Mouse (Mus musculus) intestine, embryonic 15.5 days (tissue): Measurements from ENCODE around the gene Defb26. TPM values are rescaled to one million over a fixed set of nuclear protein-coding genes. Genes with fewer than 3 reads are reported as not detected.

Experiments used
- ATAC-seq: fragments of 200-750 bp; cut with Nextera tagmentation; 2 replicates; pipeline ENCODE4 v1.8.0; 2017; ENCODE audit warnings: moderate TSS enrichment, moderate library complexity
- H3K27ac ChIP-seq: fragments of 300-500 bp; sonication (generic); 2 replicates; pipeline ENCODE4 v1.5.1; 2015; ENCODE audit warnings: mild to moderate bottlenecking, inconsistent platforms
- H3K27me3 ChIP-seq: fragments of 300-500 bp; sonication (generic); replicated peaks from 2 replicates; pipeline ENCODE4 v1.6.1; 2015; ENCODE audit warnings: inconsistent platforms
- H3K36me3 ChIP-seq: fragments of 300-500 bp; sonication (generic); 2 replicates; pipeline ENCODE4 v1.6.1; 2015; ENCODE audit warnings: inconsistent platforms
- H3K4me1 ChIP-seq: fragments of 300-500 bp; sonication (generic); replicated peaks from 2 replicates; pipeline ENCODE4 v1.6.1; 2015; ENCODE audit warnings: inconsistent platforms
- H3K4me2 ChIP-seq: fragments of 300-500 bp; sonication (generic); replicated peaks from 2 replicates; pipeline ENCODE4 v1.6.1; 2015; ENCODE audit warnings: mild to moderate bottlenecking, inconsistent platforms
- H3K4me3 ChIP-seq: fragments of 300-500 bp; sonication (generic); replicated peaks from 2 replicates; pipeline ENCODE4 v1.5.1; 2015; ENCODE audit warnings: inconsistent platforms
- H3K9ac ChIP-seq: fragments of 300-500 bp; sonication (generic); 2 replicates; pipeline ENCODE4 v1.6.1; 2015; ENCODE audit warnings: inconsistent platforms
- H3K9me3 ChIP-seq: fragments of 300-500 bp; sonication (generic); 2 replicates; pipeline ENCODE4 v1.6.1; 2016; ENCODE audit warnings: inconsistent platforms
- WGBS: fragments of 180-500 bp; shearing (Covaris S2); methylation state at CpG from one replicate; pipeline ENCODE4 v1.1.7; 2015; 5-methylcytosine and 5-hydroxymethylcytosine counted together
- polyA plus RNA-seq: library from polyadenylated mRNA; unstranded; fragments of >200 nt; fragmentation: Nextera tagmentation; extraction: Ambion mirVana; gene quantifications from 2 replicates; pipeline ENCODE4 v1.2.1, GENCODE M21; 2015

Defb26 gene
- polyA plus RNA-seq = not detected in 2 replicates

DNA sequence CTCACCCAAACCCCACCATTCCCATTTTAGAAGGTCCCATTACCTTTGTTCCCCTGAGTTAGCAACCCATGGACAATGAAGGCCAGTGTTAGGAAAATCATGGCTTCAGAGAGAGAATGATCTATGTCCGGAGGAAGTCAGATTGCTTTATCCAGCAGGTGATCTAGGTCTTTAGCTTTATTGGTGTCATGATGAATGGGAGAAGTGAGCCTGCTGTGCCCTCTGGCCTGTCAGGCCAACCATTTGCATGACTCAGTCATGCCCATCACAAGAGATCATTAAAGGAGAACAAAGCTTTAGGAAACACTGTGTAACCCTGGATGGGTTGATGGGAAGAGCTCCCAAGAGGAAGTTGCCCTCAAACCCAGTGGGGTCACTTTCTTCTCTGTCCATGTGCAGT, at the start of gene Defb26:
TSS of gene Defb26 (minus strand) at position 101 of the 400 bp plus-strand sequence.
- Histone ChIP-seq H3K27ac (no peak within 1 kb of the TSS), H3K9me3 (no peaks in the 10 kb centered on the region), H3K4me2 (no peak within 1 kb of the TSS), H3K27me3 (no peaks in the 10 kb centered on the region), H3K9ac (no peak within 1 kb of the TSS), H3K36me3 (no peaks in the 10 kb centered on the region), H3K4me1 (no peaks in the 10 kb centered on the region), H3K4me3 (no peak within 1 kb of the TSS)
- ATAC-seq = no peak
- 89% methylated on average over 1 of the region's 1 CpGs for WGBS

GRCm38 (mm10) chr2:152556655-152557054, 45.2 kb upstream of the Defb26 start:
- H3K27ac ChIP-seq = no peak overlapping the region
- no peak for ATAC-seq
- no peaks in the 10 kb centered on the region for H3K9me3 ChIP-seq
- no peaks in the 10 kb centered on the region for H3K4me1 ChIP-seq
- no peaks in the 10 kb centered on the region for H3K27me3 ChIP-seq
- WGBS = 85% methylated on average over 7 of the region's 7 CpGs
- H3K36me3 ChIP-seq = no peaks in the 10 kb centered on the region
- H3K4me2 ChIP-seq = no peak overlapping the region
- H3K9ac ChIP-seq = no peak overlapping the region
- no peak overlapping the region for H3K4me3 ChIP-seq

DNA sequence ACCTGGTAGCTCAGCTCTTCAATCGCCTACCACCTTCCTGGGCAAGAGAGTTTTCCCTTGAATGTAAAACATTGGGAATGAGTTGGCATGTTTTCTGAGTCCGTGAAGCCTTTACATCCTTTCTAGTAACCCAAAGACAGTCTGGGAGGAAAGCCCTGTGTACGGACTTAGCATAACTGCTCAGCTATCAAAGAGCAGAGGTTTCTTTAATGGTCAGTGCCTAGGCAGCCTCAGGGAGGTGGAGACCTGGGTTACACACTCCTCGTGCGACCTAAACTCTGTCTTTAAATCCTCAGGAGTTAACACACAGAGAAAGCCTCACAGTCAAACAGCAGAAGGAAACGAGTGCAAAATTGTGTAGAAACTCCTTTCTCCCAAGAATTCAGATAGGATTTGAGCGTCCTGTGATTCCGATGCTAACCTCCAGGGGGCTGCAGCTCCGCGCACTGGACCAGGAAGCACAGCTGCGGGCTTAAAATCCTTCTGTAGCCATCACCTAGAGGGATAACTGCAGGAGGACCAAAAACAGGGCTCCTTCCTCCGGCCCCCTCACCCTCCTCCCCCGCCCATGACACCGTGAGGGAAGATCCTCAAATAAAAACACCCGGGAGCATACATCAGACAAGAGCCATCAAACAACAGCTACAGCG, 42.4 kb upstream of the Defb26 start:
- Histone ChIP-seq H3K27ac (no peak overlapping the region), H3K9me3 (no peaks in the 10 kb centered on the region), H3K36me3 (no peaks in the 10 kb centered on the region), H3K4me3 (no peak overlapping the region), H3K4me2 (peak overlapping the region; percentile 43), H3K4me1 (no peaks in the 10 kb centered on the region), H3K27me3 (no peaks in the 10 kb centered on the region), H3K9ac (no peak overlapping the region)
- 11% methylated on average over 16 of the region's 16 CpGs for WGBS
- 0 out of 2 replicates have a peak, but pooled peaks have one; percentile 58 for ATAC-seq

- WGBS = 66% methylated on average over 5 of the region's 5 CpGs
- Histone ChIP-seq H3K27ac (no peak overlapping the region), H3K4me2 (no peak overlapping the region), H3K27me3 (no peaks in the 10 kb centered on the region), H3K4me3 (no peak overlapping the region), H3K9me3 (no peaks in the 10 kb centered on the region), H3K36me3 (no peaks in the 10 kb centered on the region), H3K4me1 (no peaks in the 10 kb centered on the region), H3K9ac (no peak overlapping the region)
- ATAC-seq = no peak
Observed at GRCm38 (mm10) chr2:152548124-152548523, 36.6 kb upstream of the Defb26 start.

GRCm38 (mm10) chr2:152544691-152545090, 33.2 kb upstream of the Defb26 start:
- no peaks in the 10 kb centered on the region for H3K27me3 ChIP-seq
- H3K4me3 ChIP-seq = no peak overlapping the region
- H3K4me1 ChIP-seq = no peaks in the 10 kb centered on the region
- no peaks in the 10 kb centered on the region for H3K9me3 ChIP-seq
- H3K36me3 ChIP-seq = no peaks in the 10 kb centered on the region
- ATAC-seq = peak; percentile 89
- H3K27ac ChIP-seq = no peak overlapping the region
- 11% methylated on average over 4 of the region's 4 CpGs for whole genome bisulfite sequencing
- H3K4me2 ChIP-seq = no peak overlapping the region
- no peak overlapping the region for H3K9ac ChIP-seq

GRCm38 (mm10) chr2:152543478-152543877, 32.0 kb upstream of the Defb26 start:
- Histone ChIP-seq H3K9me3 (no peaks in the 10 kb centered on the region), H3K9ac (no peak overlapping the region), H3K27me3 (no peaks in the 10 kb centered on the region), H3K4me3 (no peak overlapping the region), H3K4me2 (no peak overlapping the region), H3K4me1 (no peaks in the 10 kb centered on the region), H3K27ac (no peak overlapping the region), H3K36me3 (no peaks in the 10 kb centered on the region)
- 52% methylated on average over 4 of the region's 4 CpGs for WGBS
- ATAC-seq = peak; percentile 44

GRCm38 (mm10) chr2:152542897-152543296, 31.4 kb upstream of the Defb26 start:
- no peaks in the 10 kb centered on the region for H3K4me1 ChIP-seq
- H3K4me3 ChIP-seq = no peak overlapping the region
- H3K36me3 ChIP-seq = no peaks in the 10 kb centered on the region
- H3K4me2 ChIP-seq = no peak overlapping the region
- WGBS = 75% methylated on average over 2 of the region's 2 CpGs
- H3K27ac ChIP-seq = no peak overlapping the region
- no peaks in the 10 kb centered on the region for H3K9me3 ChIP-seq
- ATAC-seq = no peak
- H3K27me3 ChIP-seq = no peaks in the 10 kb centered on the region
- H3K9ac ChIP-seq = no peak overlapping the region

GRCm38 (mm10) chr2:152541979-152542378, 30.5 kb upstream of the Defb26 start:
- Histone ChIP-seq H3K27me3 (no peaks in the 10 kb centered on the region), H3K36me3 (no peaks in the 10 kb centered on the region)
- 80% methylated on average over 9 of the region's 9 CpGs for WGBS

DNA sequence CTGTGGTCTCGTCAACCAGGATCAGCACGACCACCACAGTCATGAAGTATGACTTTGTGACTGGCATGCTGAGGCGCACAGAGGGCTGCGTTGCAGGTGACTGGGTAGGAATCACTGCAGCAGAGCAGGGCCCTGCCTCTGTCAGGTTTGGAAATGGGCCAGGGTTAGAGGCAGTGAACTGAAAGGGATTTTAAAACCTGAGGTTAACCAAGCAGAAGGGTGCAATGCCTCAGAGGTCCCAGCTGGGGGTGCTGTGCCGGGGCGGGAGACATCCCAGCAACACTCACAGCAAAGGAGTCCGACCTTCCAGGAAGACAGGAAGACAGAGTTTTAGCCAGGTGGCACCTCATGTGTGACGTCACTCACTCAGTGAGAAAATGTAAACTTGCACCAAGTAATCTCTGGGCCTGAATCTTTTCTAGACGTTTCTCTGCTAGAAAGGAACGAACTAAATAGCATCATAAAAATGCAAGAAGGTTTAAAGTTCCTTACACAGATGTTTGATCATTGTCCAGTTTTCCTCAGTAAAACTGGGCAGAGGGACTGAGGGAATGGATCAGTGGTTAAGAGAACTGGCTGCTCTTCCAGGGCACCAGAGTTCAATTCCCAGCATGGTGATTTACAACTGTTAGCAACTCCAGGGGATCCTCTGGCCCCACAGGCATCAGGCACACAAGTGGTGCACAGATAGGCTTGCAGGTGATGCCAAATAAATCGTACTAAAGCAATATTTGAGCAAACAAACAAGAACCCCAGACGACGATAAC, 28.6 kb upstream of the Defb26 start, which contains the start of gene Defb29:
TSS of gene Defb29 (minus strand) at position 155 of the 767 bp plus-strand sequence.
- H3K4me3 ChIP-seq = no peak within 1 kb of the TSS
- H3K4me2 ChIP-seq = no peak within 1 kb of the TSS
- no peak within 1 kb of the TSS for H3K9ac ChIP-seq
- H3K4me1 ChIP-seq = no peaks in the 10 kb centered on the region
- 43% methylated on average over 13 of the region's 13 CpGs for WGBS
- H3K9me3 ChIP-seq = no peaks in the 10 kb centered on the region
- no peaks in the 10 kb centered on the region for H3K27me3 ChIP-seq
- no peaks in the 10 kb centered on the region for H3K36me3 ChIP-seq
- no peak within 1 kb of the TSS for H3K27ac ChIP-seq
- ATAC-seq = no peak

More at GRCm38 (mm10) chr2:152541979-152542378, 30.5 kb upstream of the Defb26 start:
- H3K9me3 ChIP-seq = no peaks in the 10 kb centered on the region
- H3K4me3 ChIP-seq = no peak overlapping the region
- H3K4me2 ChIP-seq = no peak overlapping the region
- ATAC-seq = no peak
- no peaks in the 10 kb centered on the region for H3K4me1 ChIP-seq
- no peak overlapping the region for H3K27ac ChIP-seq
- H3K9ac ChIP-seq = no peak overlapping the region

GRCm38 (mm10) chr2:152517981-152518380, 6.5 kb upstream of the Defb26 start, which contains the start of gene Defb28:
Gene Defb28 (plus strand): TSS chr2:152518255.
- no peak within 1 kb of the TSS for H3K4me3 ChIP-seq
- H3K9me3 ChIP-seq = no peaks in the 10 kb centered on the region
- H3K27me3 ChIP-seq = no peaks in the 10 kb centered on the region
- H3K4me2 ChIP-seq = no peak within 1 kb of the TSS
- no peaks in the 10 kb centered on the region for H3K36me3 ChIP-seq
- ATAC-seq = no peak
- 73% methylated on average over 4 of the region's 4 CpGs for WGBS
- no peak within 1 kb of the TSS for H3K27ac ChIP-seq
- H3K9ac ChIP-seq = no peak within 1 kb of the TSS
- no peaks in the 10 kb centered on the region for H3K4me1 ChIP-seq

DNA sequence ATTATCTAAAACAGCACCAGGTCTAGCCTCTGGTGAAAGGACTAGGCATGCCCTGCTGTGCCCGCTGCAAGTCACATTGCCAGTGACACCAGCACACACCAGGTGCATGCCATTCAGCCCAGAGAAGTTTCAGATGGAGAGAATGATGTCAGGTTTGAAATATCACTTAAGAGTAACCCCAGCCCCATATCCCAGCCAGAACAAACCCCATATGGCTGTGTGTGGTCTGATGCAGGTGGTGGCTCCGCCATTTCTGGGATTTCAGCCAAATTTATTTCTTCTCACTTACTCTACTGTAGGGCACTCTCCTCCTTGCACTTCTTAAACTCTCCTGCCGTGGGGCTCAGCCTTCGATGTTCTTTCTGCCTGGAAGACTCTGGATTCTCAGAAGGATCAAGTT, 4.6 kb upstream of the Defb26 start:
- ATAC-seq = no peak
- Histone ChIP-seq H3K4me1 (no peaks in the 10 kb centered on the region), H3K9ac (no peak overlapping the region), H3K9me3 (no peaks in the 10 kb centered on the region), H3K27me3 (no peaks in the 10 kb centered on the region), H3K36me3 (no peaks in the 10 kb centered on the region), H3K4me2 (no peak overlapping the region), H3K27ac (no peak overlapping the region), H3K4me3 (no peak overlapping the region)
- WGBS = 50% methylated on average over 4 of the region's 4 CpGs

- Histone ChIP-seq H3K4me2 (no peak overlapping the region), H3K4me3 (no peak overlapping the region), H3K9me3 (no peaks in the 10 kb centered on the region), H3K27me3 (no peaks in the 10 kb centered on the region), H3K27ac (no peak overlapping the region), H3K36me3 (no peaks in the 10 kb centered on the region), H3K4me1 (no peaks in the 10 kb centered on the region), H3K9ac (no peak overlapping the region)
- no peak for ATAC-seq
- 75% methylated on average over 2 of the region's 2 CpGs for WGBS
Observed at GRCm38 (mm10) chr2:152503950-152504349, 7.5 kb downstream of the Defb26 start.
